Mouse (Mus musculus) left cerebral cortex, adult 6 months (tissue): ENCODE data around the gene Sept3. TPM values are rescaled to one million over a fixed set of nuclear protein-coding genes. Genes with fewer than 3 reads are reported as not detected.

ENCODE experiments used
- long read RNA-seq, 2 experiments: library from polyadenylated mRNA; unstranded; transcript quantifications; one replicate each; pipeline ENCODE4 v2.0.0; 2019 to 2020
- polyA plus RNA-seq: library from polyadenylated mRNA; unstranded; fragments of <200 nt; fragmentation: Nextera tagmentation; gene quantifications from 2 replicates; pipeline ENCODE4 v1.2.3, GENCODE M21; 2021

The Sept3 gene
- polyA plus RNA-seq = 85.5 and 117 TPM in 2 replicates
- long read RNA-seq, experiment 1, full-length matches to known transcripts = 140 of 360 reads
- long read RNA-seq, experiment 1, partial matches to known transcripts = 120 of 360 reads
- long read RNA-seq, experiment 1, other reads (novel, unspliced or antisense) = 100 of 360 reads
- long read RNA-seq, experiment 2, full-length matches to known transcripts = 19 of 136 reads
- long read RNA-seq, experiment 2, partial matches to known transcripts = 20 of 136 reads
- long read RNA-seq, experiment 2, other reads (novel, unspliced or antisense) = 97 of 136 reads

GRCm38 (mm10) chr15:82274593-82274926, at the start of gene Sept3:
Sept3 (plus strand) TSS chr15:82274893.

GRCm38 (mm10) chr15:82244115-82244804, 30.4 kb upstream of the Sept3 start, which contains the start of gene Cenpm:
Cenpm (minus strand) TSS chr15:82244748.

GRCm38 (mm10) chr15:82252097-82252496, 22.6 kb upstream of the Sept3 start, which contains the start of gene 1500009C09Rik:
1500009C09Rik (plus strand) TSS chr15:82252397.

DNA sequence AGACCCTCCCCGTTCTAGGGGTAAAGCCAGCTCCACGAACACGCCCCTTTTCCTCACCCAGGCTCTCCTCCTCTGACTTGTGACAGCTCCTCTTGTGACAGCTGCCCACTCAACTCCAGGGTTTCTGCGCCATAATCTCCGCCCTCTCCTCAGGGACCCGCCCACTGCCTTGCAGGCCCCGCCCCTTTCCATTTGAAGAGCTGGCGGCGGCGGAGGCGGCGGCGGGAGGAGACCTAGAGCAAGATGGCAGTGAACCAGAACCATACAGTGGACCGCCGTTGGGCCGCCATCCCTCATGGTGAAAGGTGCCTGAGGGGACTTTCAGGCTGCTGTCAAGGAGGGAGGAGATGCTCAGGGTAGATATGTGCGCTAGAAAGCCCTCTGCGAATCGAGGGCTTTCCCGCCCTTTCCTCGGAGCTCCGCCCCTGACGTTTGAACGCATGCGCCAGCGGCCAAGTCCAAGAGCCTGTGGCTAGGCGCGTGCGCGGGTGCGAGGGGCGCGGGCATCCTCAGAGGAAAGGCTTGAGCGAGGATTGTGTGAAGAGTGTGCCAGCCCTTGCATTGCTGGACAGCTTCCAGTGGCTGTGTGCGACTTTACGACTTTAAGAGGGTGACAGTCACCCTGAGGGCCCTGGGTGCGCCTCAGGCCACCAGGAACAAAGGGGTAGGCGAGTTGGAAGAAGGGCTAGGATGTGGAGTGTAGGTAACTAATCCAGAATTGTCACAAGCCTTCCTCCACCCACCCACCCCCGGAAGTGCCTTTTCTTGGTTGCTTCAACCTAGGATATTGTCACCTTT, 24.3 kb downstream of the Sept3 start, which contains the start of gene Wbp2nl:
Gene Wbp2nl (plus strand): TSS at position 191 of the 798 bp plus-strand sequence.

DNA sequence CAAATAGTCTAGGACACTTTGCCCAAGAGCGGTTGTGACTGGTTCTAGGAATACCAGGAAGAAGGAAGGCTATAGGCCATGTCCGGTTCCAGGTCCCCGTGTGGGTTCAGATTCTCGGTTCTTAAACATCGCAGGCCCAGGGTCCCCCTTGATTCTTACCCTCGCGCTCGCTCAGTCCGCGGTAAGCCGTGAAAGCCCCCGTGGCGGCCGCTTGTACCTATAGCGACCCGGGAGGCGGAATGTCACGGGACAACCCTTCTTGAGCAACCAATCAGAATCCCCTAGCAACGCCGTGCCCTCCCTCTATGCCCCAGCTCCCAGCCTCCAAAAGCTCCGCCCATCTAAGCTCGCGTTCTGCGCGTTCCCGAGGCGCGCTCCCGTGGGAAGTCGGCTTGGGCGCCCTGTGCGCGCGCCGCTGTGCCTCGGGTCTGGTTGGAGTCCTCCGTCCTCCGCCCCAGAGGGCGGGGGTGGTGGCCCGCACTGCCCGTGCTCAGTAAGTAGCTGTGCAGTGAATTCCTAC, 64.0 kb downstream of the Sept3 start, which contains the start of the genes Naga, Pheta2 and Smdt1:
Gene Naga (minus strand): TSS at position 333 of the 520 bp plus-strand sequence.
Gene Pheta2 (plus strand): TSS at position 350 of the 520 bp plus-strand sequence.
Gene Smdt1 (plus strand): TSS at position 367 of the 520 bp plus-strand sequence.

Other genes with a start within 250 kb of the Sept3 start
- 48.9 and 88.1 TPM in 2 replicates for gene Desi1, start 241.0 kb upstream of the Sept3 start, polyA plus RNA-seq
- 245 and 274 TPM in 2 replicates for gene Snu13, start 227.3 kb upstream of the Sept3 start, polyA plus RNA-seq
- not detected in 2 replicates for gene 4930407I10Rik, start 215.7 kb upstream of the Sept3 start, polyA plus RNA-seq
- 1.9 and 2.9 TPM in 2 replicates for gene Mei1, start 204.9 kb upstream of the Sept3 start, polyA plus RNA-seq
- gene Ccdc134, start 147.0 kb upstream of the Sept3 start, polyA plus RNA-seq = 6.2 and 6.4 TPM in 2 replicates
- gene Srebf2, start 127.7 kb upstream of the Sept3 start, polyA plus RNA-seq = 57.0 and 87.6 TPM in 2 replicates
- 0.93 and 1.9 TPM in 2 replicates for gene Shisa8, start 62.1 kb upstream of the Sept3 start, polyA plus RNA-seq
- gene Tnfrsf13c, start 50.5 kb upstream of the Sept3 start, polyA plus RNA-seq = 0.23 TPM in 2 replicates
- 13.8 and 14.9 TPM in 2 replicates for gene Cenpm, start 30.1 kb upstream of the Sept3 start, polyA plus RNA-seq
- 24.0 and 32.9 TPM in 2 replicates for gene 1500009C09Rik, start 22.5 kb upstream of the Sept3 start, polyA plus RNA-seq
- not detected in 2 replicates for gene Wbp2nl, start 24.1 kb downstream of the Sept3 start, polyA plus RNA-seq
- 23.6 and 25.5 TPM in 2 replicates for gene Naga, start 64.0 kb downstream of the Sept3 start, polyA plus RNA-seq
- gene Pheta2, start 64.0 kb downstream of the Sept3 start, polyA plus RNA-seq = 0.79 and 0.91 TPM in 2 replicates
- gene Smdt1, start 64.1 kb downstream of the Sept3 start, polyA plus RNA-seq = 859 and 926 TPM in 2 replicates
- gene Ndufa6, start 79.4 kb downstream of the Sept3 start, polyA plus RNA-seq = 991 and 1,014 TPM in 2 replicates
- gene Cyp2d22, start 105.4 kb downstream of the Sept3 start, polyA plus RNA-seq = 15.5 and 16.5 TPM in 2 replicates
- gene Cyp2d11, start 119.1 kb downstream of the Sept3 start, polyA plus RNA-seq = not detected in 2 replicates
- gene Cyp2d10, start 132.3 kb downstream of the Sept3 start, polyA plus RNA-seq = not detected in 2 replicates
- gene Cyp2d9, start 158.5 kb downstream of the Sept3 start, polyA plus RNA-seq = not detected in 2 replicates